Mouse (Mus musculus): ENCODE data around the gene Mcm2. TPM values are rescaled to one million over a fixed set of nuclear protein-coding genes. Genes with fewer than 3 reads are reported as not detected.

Mcm2 gene
- polyA plus RNA-seq, 1 experiment = 10.2 TPM

DNA sequence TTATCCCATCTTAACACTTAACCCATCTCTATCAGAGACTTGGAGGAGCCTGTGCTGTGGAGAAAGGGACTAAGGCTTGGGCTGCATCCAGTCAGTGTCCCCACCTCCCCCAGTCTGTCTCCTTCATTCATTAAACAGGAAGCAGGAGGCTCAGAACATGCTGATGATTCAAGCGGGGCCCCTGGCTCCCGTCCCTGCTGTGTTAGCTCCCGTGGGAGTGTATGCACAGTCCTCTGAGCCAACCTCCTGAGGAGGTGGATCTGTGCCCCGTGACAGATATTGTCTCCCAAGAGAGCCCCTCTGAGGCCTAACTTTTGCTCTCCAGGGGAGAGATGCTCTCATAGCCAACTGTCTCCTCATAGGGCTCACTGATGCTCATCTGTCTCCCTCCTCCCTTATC is 36.2 kb upstream of the Mcm2 start:
- no peak overlapping the region for H3K4me3 ChIP-seq (ENCODE audit: insufficient read depth, low read depth, low read length)
- TF ChIP-seq POLR2A (IDR thresholded peaks at IDR 0.05; ENCODE audit: low read depth, low read length) (no peak), CTCF (conservative IDR thresholded peaks at IDR 0.05; ENCODE audit: insufficient read depth, insufficient read length, low read depth, low read length) (no peak)
- peak; percentile 15 for DNase-seq
- no peaks in the 10 kb centered on the region for H3K36me3 ChIP-seq (ENCODE audit: control insufficient read depth, insufficient read depth, low read length)
- WGBS = 30% methylated on average over 4 of the region's 4 CpGs
- H3K27ac ChIP-seq (ENCODE audit: insufficient read depth, low read depth, low read length) = no peak overlapping the region
- H3K4me1 ChIP-seq (ENCODE audit: control insufficient read depth, insufficient read depth, low read length) = no peaks in the 10 kb centered on the region
- no peaks in the 10 kb centered on the region for H3K27me3 ChIP-seq (replicated peaks; ENCODE audit: control insufficient read depth, insufficient read depth, low read length)

DNA sequence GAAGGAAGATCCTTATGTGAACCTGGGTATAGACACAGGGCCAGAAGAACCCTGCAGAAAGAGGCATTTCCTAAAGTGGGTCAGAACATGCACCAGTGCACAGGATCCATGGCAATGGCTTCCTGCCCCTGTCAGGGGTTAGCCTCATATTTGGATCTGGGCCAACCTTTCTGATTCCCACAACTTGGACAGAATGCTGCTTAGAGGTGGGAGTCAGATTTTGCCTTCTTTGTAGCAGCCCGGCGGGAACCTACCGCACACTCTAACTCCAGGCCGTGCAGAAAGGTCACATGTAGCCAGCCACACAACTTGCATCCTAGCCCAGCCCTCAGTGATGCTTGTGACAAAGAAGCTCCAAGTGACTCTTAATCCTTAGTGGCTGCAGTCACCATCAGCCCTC is 35.6 kb upstream of the Mcm2 start:
- no peak for DNase-seq
- Histone ChIP-seq H3K4me3 (ENCODE audit: insufficient read depth, low read depth, low read length) (no peak overlapping the region), H3K36me3 (ENCODE audit: control insufficient read depth, insufficient read depth, low read length) (no peaks in the 10 kb centered on the region), H3K27ac (ENCODE audit: insufficient read depth, low read depth, low read length) (no peak overlapping the region), H3K27me3 (replicated peaks; ENCODE audit: control insufficient read depth, insufficient read depth, low read length) (no peaks in the 10 kb centered on the region), H3K4me1 (ENCODE audit: control insufficient read depth, insufficient read depth, low read length) (no peaks in the 10 kb centered on the region)
- WGBS = 60% methylated on average over 4 of the region's 4 CpGs
- TF ChIP-seq POLR2A (IDR thresholded peaks at IDR 0.05; ENCODE audit: low read depth, low read length) = no peak
- TF ChIP-seq CTCF (conservative IDR thresholded peaks at IDR 0.05; ENCODE audit: insufficient read depth, insufficient read length, low read depth, low read length) = no peak

DNA sequence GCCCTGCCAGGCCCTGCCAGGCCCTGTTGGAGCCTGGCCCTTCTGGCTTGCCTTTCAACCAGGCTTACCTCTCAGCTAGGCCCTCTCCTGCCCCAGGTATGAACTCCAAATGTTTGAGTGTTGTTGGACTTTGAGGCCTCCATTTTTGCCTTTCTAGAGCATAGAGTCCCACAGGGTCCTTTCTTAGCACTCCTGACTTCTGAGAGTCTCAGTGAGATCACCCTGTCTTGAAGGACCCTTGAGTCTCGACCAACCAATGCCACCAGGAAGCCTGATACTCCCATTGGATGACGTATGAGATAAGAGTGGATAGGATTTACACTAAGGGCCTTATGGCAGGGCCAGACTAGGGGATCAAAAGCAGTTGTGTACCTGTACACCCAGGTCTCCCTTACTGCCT is 32.9 kb upstream of the Mcm2 start:
- H3K36me3 ChIP-seq (ENCODE audit: control insufficient read depth, insufficient read depth, low read length) = no peaks in the 10 kb centered on the region
- H3K27ac ChIP-seq (ENCODE audit: insufficient read depth, low read depth, low read length) = no peak overlapping the region
- no peak overlapping the region for H3K4me3 ChIP-seq (ENCODE audit: insufficient read depth, low read depth, low read length)
- no peak for TF ChIP-seq POLR2A (IDR thresholded peaks at IDR 0.05; ENCODE audit: low read depth, low read length)
- no peak for TF ChIP-seq CTCF (conservative IDR thresholded peaks at IDR 0.05; ENCODE audit: insufficient read depth, insufficient read length, low read depth, low read length)
- WGBS = 89% methylated on average over 2 of the region's 2 CpGs
- no peaks in the 10 kb centered on the region for H3K27me3 ChIP-seq (replicated peaks; ENCODE audit: control insufficient read depth, insufficient read depth, low read length)
- no peak for DNase-seq
- H3K4me1 ChIP-seq (ENCODE audit: control insufficient read depth, insufficient read depth, low read length) = peaks cover 8% of the 10 kb centered on the region; the same call in 1 of the 2 replicates

DNA sequence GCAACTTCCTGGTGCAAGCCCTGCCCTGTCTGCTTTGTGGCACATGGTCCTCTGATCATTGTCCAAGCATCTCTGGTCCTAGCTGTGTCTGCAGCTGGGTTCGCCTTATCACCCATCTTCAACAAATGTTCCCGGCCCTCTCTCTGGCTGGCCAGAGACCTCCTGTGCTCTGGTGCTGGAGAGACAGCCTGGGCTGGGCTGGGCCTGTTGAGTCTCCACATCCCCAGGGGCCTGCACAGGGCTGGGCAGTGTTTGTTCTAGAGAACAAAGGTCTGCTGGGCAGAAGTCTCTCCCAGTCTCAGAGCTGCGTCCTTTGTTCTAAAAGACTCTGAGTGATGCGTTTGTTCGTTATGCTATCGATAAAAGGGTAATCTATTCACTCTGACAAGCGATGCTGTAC is 31.5 kb upstream of the Mcm2 start:
- H3K4me3 ChIP-seq (ENCODE audit: insufficient read depth, low read depth, low read length) = no peak overlapping the region
- no peak overlapping the region for H3K27ac ChIP-seq (ENCODE audit: insufficient read depth, low read depth, low read length)
- H3K27me3 ChIP-seq (replicated peaks; ENCODE audit: control insufficient read depth, insufficient read depth, low read length) = no peaks in the 10 kb centered on the region
- no peak for DNase-seq
- H3K36me3 ChIP-seq (ENCODE audit: control insufficient read depth, insufficient read depth, low read length) = no peaks in the 10 kb centered on the region
- no peak for TF ChIP-seq POLR2A (IDR thresholded peaks at IDR 0.05; ENCODE audit: low read depth, low read length)
- no peak for TF ChIP-seq CTCF (conservative IDR thresholded peaks at IDR 0.05; ENCODE audit: insufficient read depth, insufficient read length, low read depth, low read length)
- 82% methylated on average over 7 of the region's 7 CpGs for WGBS
- peaks cover 16% of the 10 kb centered on the region; the same call in 1 of the 2 replicates for H3K4me1 ChIP-seq (ENCODE audit: control insufficient read depth, insufficient read depth, low read length)

DNA sequence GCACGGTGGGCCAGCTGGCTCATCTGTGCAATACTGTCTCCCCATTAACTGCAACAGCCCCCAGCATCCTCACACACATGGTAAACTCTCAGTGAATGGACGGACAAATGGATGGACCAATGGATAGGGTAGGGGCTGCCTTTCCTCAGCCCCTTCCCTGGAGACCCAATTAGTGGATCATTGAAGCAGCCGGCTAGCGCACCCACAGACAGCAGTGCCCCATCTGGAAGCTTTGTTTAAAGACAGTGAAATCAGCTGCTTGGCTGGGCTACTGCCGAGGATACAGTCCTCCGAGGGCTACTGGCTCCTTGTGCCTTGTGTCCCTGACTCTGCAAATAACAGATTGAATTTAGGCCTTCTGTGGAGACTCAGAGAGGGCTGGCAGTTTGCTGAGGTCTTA is 30.9 kb upstream of the Mcm2 start:
- WGBS = 93% methylated on average over 6 of the region's 6 CpGs
- no peak overlapping the region for H3K27ac ChIP-seq (ENCODE audit: insufficient read depth, low read depth, low read length)
- TF ChIP-seq CTCF (conservative IDR thresholded peaks at IDR 0.05; ENCODE audit: insufficient read depth, insufficient read length, low read depth, low read length) (no peak), POLR2A (IDR thresholded peaks at IDR 0.05; ENCODE audit: low read depth, low read length) (no peak)
- peaks cover 19% of the 10 kb centered on the region for H3K4me1 ChIP-seq (ENCODE audit: control insufficient read depth, insufficient read depth, low read length)
- no peak overlapping the region for H3K4me3 ChIP-seq (ENCODE audit: insufficient read depth, low read depth, low read length)
- no peaks in the 10 kb centered on the region for H3K27me3 ChIP-seq (replicated peaks; ENCODE audit: control insufficient read depth, insufficient read depth, low read length)
- no peak for DNase-seq
- H3K36me3 ChIP-seq (ENCODE audit: control insufficient read depth, insufficient read depth, low read length) = no peaks in the 10 kb centered on the region

DNA sequence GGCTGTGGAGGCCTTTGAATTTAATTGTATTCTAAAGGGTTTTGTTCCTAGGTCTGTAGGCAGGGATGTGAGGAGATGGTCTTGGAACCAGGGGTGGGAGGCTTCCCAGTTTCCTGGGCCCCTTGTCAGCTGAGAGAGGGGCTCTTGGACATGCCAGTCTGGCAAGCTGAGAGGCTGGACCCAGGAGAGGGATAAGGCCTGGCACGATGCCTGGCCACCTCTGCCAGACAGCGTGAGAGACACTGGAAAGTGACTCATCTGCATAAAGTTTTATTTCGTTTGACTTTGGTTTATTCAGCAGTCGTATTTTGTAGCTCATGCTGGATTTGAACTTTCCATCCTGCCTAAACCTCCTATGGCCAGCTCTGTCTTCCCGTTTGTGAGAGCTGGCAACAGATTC is 30.0 kb upstream of the Mcm2 start:
- DNase-seq = no peak
- 65% methylated on average over 5 of the region's 5 CpGs for WGBS
- H3K4me1 ChIP-seq (ENCODE audit: control insufficient read depth, insufficient read depth, low read length) = peaks cover 25% of the 10 kb centered on the region
- H3K4me3 ChIP-seq (ENCODE audit: insufficient read depth, low read depth, low read length) = no peak overlapping the region
- H3K27me3 ChIP-seq (replicated peaks; ENCODE audit: control insufficient read depth, insufficient read depth, low read length) = no peaks in the 10 kb centered on the region
- H3K36me3 ChIP-seq (ENCODE audit: control insufficient read depth, insufficient read depth, low read length) = no peaks in the 10 kb centered on the region
- no peak overlapping the region for H3K27ac ChIP-seq (ENCODE audit: insufficient read depth, low read depth, low read length)
- TF ChIP-seq CTCF (conservative IDR thresholded peaks at IDR 0.05; ENCODE audit: insufficient read depth, insufficient read length, low read depth, low read length) = no peak
- TF ChIP-seq POLR2A (IDR thresholded peaks at IDR 0.05; ENCODE audit: low read depth, low read length) = no peak

DNA sequence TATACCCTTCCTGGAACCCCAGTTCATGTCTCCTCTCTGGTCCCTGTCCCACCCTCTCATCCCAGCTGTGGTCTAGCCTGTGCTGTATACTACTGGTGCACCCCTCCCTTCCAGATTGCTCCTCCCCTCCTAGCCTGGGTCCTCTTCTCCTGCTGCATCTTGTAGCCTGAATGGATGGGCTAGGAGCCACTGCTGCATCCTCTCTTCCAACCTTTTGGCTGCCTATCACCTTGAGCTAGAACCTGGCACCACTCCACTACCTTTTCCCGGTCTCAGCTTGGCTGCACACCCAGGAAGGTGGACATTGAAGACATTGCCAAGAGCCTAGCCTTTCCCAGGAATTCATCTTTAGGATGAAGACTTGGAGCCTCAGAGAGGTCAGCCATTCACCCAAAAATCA is 29.4 kb upstream of the Mcm2 start:
- H3K27ac ChIP-seq (ENCODE audit: insufficient read depth, low read depth, low read length) = no peak overlapping the region
- H3K4me3 ChIP-seq (ENCODE audit: insufficient read depth, low read depth, low read length) = no peak overlapping the region
- peaks cover 25% of the 10 kb centered on the region for H3K4me1 ChIP-seq (ENCODE audit: control insufficient read depth, insufficient read depth, low read length)
- no peak for DNase-seq
- no peaks in the 10 kb centered on the region for H3K36me3 ChIP-seq (ENCODE audit: control insufficient read depth, insufficient read depth, low read length)
- 49% methylated on average over 1 of the region's 1 CpGs for WGBS
- no peaks in the 10 kb centered on the region for H3K27me3 ChIP-seq (replicated peaks; ENCODE audit: control insufficient read depth, insufficient read depth, low read length)
- TF ChIP-seq POLR2A (IDR thresholded peaks at IDR 0.05; ENCODE audit: low read depth, low read length) = no peak
- TF ChIP-seq CTCF (conservative IDR thresholded peaks at IDR 0.05; ENCODE audit: insufficient read depth, insufficient read length, low read depth, low read length) = no peak

DNA sequence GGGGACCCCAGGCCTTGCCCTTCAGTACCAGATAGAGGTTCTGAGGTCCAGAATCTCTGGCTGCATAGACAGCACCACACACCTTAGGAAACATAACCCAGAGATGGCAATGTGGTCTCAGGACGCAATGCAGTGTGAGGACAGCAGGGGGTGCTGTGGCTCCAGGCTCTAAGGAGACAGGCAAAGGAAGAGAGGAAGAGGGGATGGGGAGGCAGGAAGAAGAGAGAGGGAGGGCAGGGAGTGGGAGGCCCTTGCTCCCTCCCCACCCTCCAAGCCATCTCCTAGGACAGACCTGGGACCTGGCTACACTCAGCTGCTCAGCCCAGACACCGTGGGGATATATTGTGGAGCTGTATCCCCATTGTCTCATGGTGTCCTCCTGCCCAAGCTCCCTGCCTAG is 29.0 kb upstream of the Mcm2 start:
- H3K36me3 ChIP-seq (ENCODE audit: control insufficient read depth, insufficient read depth, low read length) = no peaks in the 10 kb centered on the region
- H3K4me3 ChIP-seq (ENCODE audit: insufficient read depth, low read depth, low read length) = no peak overlapping the region
- WGBS = 14% methylated on average over 2 of the region's 2 CpGs
- TF ChIP-seq CTCF (conservative IDR thresholded peaks at IDR 0.05; ENCODE audit: insufficient read depth, insufficient read length, low read depth, low read length) = peak; percentile 96
- TF ChIP-seq POLR2A (IDR thresholded peaks at IDR 0.05; ENCODE audit: low read depth, low read length) = no peak
- peaks cover 25% of the 10 kb centered on the region for H3K4me1 ChIP-seq (ENCODE audit: control insufficient read depth, insufficient read depth, low read length)
- peak; percentile 74 for DNase-seq
- H3K27ac ChIP-seq (ENCODE audit: insufficient read depth, low read depth, low read length) = no peak overlapping the region
- H3K27me3 ChIP-seq (replicated peaks; ENCODE audit: control insufficient read depth, insufficient read depth, low read length) = no peaks in the 10 kb centered on the region
